Mouse (Mus musculus) heart, embryonic 12.5 days (tissue): ENCODE measurements around the gene Vsig10l. TPM values are rescaled to one million over a fixed set of nuclear protein-coding genes. Genes with fewer than 3 reads are reported as not detected.

Experiments used
- ATAC-seq: fragments of 200-750 bp; cut with Nextera tagmentation; 2 replicates; pipeline ENCODE4 v1.8.0; 2017; ENCODE audit warnings: moderate TSS enrichment, moderate library complexity; ENCODE audit not compliant: insufficient number of reproducible peaks, low FRiP score
- H3K27ac ChIP-seq: fragments of 300-500 bp; sonication (generic); 2 replicates; pipeline ENCODE4 v1.5.1; 2016; ENCODE audit warnings: mild to moderate bottlenecking, moderate library complexity; ENCODE audit not compliant: poor library complexity, severe bottlenecking
- H3K27me3 ChIP-seq: fragments of 300-500 bp; sonication (generic); replicated peaks from 2 replicates; pipeline ENCODE4 v1.6.1; 2016; ENCODE audit warnings: mild to moderate bottlenecking, moderate library complexity
- H3K36me3 ChIP-seq: fragments of 300-500 bp; sonication (generic); 2 replicates; pipeline ENCODE4 v1.6.1; 2016; ENCODE audit warnings: mild to moderate bottlenecking, moderate library complexity
- H3K4me1 ChIP-seq: fragments of 300-500 bp; sonication (generic); replicated peaks from 2 replicates; pipeline ENCODE4 v1.6.1; 2016; ENCODE audit warnings: mild to moderate bottlenecking
- H3K4me2 ChIP-seq: fragments of 300-500 bp; sonication (generic); 2 replicates; pipeline ENCODE4 v1.6.1; 2016; ENCODE audit warnings: mild to moderate bottlenecking, moderate library complexity
- H3K4me3 ChIP-seq: fragments of 300-500 bp; sonication (generic); 2 replicates; pipeline ENCODE4 v1.5.1; 2016; ENCODE audit warnings: mild to moderate bottlenecking
- H3K9ac ChIP-seq: fragments of 300-500 bp; sonication (generic); 2 replicates; pipeline ENCODE4 v1.6.1; 2016; ENCODE audit warnings: mild to moderate bottlenecking, moderate library complexity
- H3K9me3 ChIP-seq: fragments of 300-500 bp; sonication (generic); replicated peaks from 2 replicates; pipeline ENCODE4 v1.6.1; 2016; ENCODE audit warnings: mild to moderate bottlenecking, moderate library complexity
- WGBS: fragments of 180-500 bp; shearing (Covaris S2); methylation state at CpG from one replicate; pipeline ENCODE4 v1.1.7; 2016; 5-methylcytosine and 5-hydroxymethylcytosine counted together
- polyA plus RNA-seq: library from polyadenylated mRNA; unstranded; fragments of >200 nt; fragmentation: Nextera tagmentation; extraction: Ambion mirVana; gene quantifications from 2 replicates; pipeline ENCODE4 v1.2.1, GENCODE M21; 2016

The Vsig10l gene
- 2.1 and 2.4 TPM in 2 replicates for polyA plus RNA-seq

DNA sequence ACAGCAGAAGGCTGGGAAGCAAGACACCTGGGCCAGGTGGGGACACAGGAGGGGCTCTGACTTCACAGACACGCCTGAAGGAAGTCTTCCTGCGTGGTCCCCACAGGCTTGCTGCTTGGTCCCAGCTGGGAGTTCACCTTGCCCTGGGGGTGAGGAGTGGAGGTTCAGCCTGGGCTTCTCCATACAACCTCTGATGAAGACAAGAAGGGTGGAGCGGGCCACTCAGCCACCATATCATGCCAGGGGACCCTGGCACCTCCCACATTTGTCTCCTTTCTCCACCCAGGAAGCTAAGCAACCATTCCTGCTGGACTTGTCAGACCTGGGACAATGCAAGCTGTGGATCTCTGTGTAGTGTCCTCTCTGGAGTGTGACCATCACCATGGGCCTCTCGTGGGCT, at the start of gene Vsig10l:
Gene Vsig10l, plus strand, starts transcription at position 301 of the 400 bp plus-strand sequence.
- Histone ChIP-seq H3K4me2 (no peak within 1 kb of the TSS), H3K9me3 (no peaks in the 10 kb centered on the region), H3K36me3 (peaks cover 5% of the 10 kb centered on the region), H3K4me3 (no peak within 1 kb of the TSS), H3K4me1 (peaks cover 6% of the 10 kb centered on the region), H3K27ac (no peak within 1 kb of the TSS), H3K9ac (no peak within 1 kb of the TSS; the same call in 1 of the 2 replicates), H3K27me3 (peaks cover 23% of the 10 kb centered on the region)
- 45% methylated on average over 4 of the region's 4 CpGs for WGBS
- no peak for ATAC-seq

DNA sequence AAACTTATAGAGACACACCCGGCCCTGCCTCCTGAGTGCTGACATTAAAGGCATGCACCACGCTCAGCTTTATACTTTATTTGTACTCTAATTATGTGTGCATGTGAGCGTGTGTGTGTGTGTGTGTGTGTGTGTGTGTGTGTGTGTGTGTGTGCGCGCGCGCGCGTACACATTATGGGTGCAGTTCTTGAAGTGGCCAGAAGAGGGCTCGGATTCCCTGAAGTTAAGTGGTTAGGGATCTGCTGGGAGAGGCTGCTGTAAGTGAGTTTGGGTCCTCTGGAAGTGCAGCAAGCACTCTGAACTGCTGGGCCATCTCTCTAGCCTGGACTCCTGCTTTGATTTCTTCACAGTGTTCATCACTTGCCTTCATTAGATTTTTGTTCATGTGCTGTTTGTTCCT, 45.7 kb upstream of the Vsig10l start:
- Histone ChIP-seq H3K27me3 (no peaks in the 10 kb centered on the region), H3K9ac (no peak overlapping the region), H3K36me3 (no peaks in the 10 kb centered on the region), H3K9me3 (peaks cover 10% of the 10 kb centered on the region), H3K4me1 (no peaks in the 10 kb centered on the region), H3K4me2 (no peak overlapping the region), H3K27ac (no peak overlapping the region), H3K4me3 (no peak overlapping the region)
- WGBS: 78% methylated on average over 10 of the region's 10 CpGs
- ATAC-seq: no peak

DNA sequence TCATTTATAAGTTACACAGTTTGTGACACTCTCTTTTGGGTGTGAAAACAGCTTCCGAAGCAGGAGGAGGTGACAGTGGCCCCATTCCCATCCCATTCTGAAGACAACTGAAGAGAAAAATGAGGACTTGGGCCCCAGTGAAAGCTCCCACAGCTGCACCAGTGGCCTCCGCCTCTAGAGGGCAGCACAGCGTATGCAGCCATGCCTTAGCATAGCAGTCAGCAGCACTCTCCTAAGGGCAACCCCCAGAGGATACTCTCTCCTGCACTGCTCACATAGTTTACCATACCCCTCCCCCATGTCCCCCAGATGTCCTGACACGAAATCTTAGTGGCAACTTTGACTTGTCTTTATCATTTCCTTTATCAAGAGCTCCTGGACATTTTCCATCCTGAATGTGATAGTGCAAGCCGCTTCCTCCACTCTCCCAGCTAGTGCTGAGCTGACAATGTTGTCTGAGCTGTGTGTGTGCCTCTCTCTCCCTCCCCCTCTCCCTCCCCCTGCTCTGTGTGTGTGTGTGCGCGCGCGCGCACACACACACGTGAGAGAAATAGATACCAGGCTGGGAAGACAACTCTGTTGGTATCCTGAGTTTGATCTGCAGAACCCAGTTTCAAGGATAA, 39.8 kb upstream of the Vsig10l start:
- WGBS: 9% methylated on average over 11 of the region's 11 CpGs
- peak; percentile 89 for ATAC-seq
- H3K9ac ChIP-seq: no peak overlapping the region

DNA sequence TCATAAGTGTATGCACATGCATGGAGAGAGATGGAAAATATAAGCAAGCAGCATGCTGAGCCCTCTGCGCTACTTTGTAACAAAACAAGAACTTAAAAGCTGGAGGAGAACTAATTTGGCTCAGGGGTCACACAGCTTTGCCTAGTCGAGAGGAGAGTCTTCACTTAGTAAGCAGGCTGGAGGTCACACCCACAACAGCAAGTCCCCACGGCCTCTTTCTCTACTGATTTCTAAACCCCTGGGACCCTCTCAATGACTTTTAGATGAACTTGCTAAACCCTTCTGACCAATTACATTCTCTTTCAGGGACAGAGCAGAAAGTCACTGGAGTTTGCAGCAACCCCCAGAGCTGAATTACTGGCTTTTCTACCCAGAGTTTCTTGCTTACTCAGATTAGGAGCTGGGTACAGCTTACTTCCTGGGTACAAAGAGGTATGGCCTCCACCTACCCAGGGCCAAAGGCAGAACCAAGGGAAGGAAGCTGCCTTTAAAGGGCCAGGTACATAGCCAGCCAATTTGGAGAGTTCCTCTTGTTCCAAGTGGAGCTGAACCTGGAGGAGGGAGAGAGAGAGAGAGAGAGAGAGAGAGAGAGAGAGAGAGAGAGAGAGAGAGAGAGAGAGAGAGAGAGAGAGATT, 38.8 kb upstream of the Vsig10l start:
- Histone ChIP-seq H3K27me3 (no peaks in the 10 kb centered on the region), H3K4me3 (no peak overlapping the region), H3K27ac (no peak overlapping the region), H3K9me3 (no peaks in the 10 kb centered on the region), H3K36me3 (no peaks in the 10 kb centered on the region), H3K4me2 (no peak overlapping the region), H3K9ac (no peak overlapping the region), H3K4me1 (no peaks in the 10 kb centered on the region)
- no peak for ATAC-seq
- 56% methylated on average over 3 of the region's 3 CpGs for WGBS

More for the DNA sequence above, 39.8 kb upstream of the Vsig10l start:
- no peak overlapping the region for H3K4me3 ChIP-seq
- H3K4me1 ChIP-seq: no peaks in the 10 kb centered on the region
- H3K9me3 ChIP-seq: 0 out of 2 replicates have a peak, but pooled peaks cover under 1% of the 10 kb centered on the region
- no peaks in the 10 kb centered on the region for H3K36me3 ChIP-seq
- H3K27ac ChIP-seq: no peak overlapping the region
- no peaks in the 10 kb centered on the region for H3K27me3 ChIP-seq
- H3K4me2 ChIP-seq: peak overlapping the region; percentile 34

DNA sequence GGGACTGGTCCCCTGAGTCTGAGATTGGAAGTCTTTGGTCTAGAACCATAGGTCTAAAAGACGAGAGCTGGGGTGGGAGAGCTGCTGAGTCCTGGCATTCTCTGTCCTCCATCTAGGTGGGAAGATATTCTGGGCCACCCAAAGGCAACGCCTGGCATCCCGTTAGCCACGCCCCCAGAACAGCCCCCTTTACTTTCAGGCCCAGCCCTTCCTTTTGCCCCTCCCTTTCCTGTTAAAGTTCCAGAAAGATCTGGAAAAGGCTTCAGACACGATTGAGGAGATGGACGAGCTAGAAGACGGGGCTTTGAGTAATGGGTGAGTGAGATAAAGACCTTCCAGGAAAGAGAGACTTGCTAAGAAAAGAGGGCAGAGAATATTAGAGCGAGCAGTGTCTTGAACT, 35.5 kb upstream of the Vsig10l start, which contains the start of gene Lim2:
Gene Lim2, plus strand, starts transcription at position 265 of the 400 bp plus-strand sequence.
- Histone ChIP-seq H3K27ac (no peak within 1 kb of the TSS), H3K36me3 (no peaks in the 10 kb centered on the region), H3K4me1 (no peaks in the 10 kb centered on the region), H3K4me2 (no peak within 1 kb of the TSS), H3K4me3 (no peak within 1 kb of the TSS), H3K9ac (no peak within 1 kb of the TSS), H3K9me3 (no peaks in the 10 kb centered on the region), H3K27me3 (no peaks in the 10 kb centered on the region)
- no peak for ATAC-seq
- 77% methylated on average over 8 of the region's 8 CpGs for WGBS

DNA sequence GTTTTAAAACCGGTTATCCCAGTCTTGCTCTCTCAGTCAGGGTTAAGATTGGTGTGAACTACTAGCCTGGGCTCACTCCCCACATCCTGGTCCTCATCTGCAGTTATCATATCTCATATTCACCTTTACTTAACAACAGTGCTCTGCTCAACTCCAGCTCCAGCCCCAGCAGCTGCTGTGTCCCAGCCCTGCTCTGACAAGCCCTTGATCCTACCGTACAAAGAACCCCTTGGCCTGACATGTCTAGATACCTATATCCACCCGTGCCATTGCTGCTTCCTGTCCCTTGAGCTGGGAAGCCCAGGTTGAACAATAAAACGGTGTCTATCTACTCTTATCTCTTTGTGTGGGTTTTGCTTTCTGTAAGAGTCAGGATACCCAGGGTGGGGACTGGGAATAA, 33.5 kb upstream of the Vsig10l start:
- 34% methylated on average over 4 of the region's 4 CpGs for WGBS
- Histone ChIP-seq H3K36me3 (no peaks in the 10 kb centered on the region), H3K9ac (no peak overlapping the region), H3K27me3 (no peaks in the 10 kb centered on the region), H3K4me1 (no peaks in the 10 kb centered on the region), H3K4me3 (no peak overlapping the region), H3K4me2 (no peak overlapping the region), H3K27ac (no peak overlapping the region), H3K9me3 (no peaks in the 10 kb centered on the region)
- no peak for ATAC-seq

DNA sequence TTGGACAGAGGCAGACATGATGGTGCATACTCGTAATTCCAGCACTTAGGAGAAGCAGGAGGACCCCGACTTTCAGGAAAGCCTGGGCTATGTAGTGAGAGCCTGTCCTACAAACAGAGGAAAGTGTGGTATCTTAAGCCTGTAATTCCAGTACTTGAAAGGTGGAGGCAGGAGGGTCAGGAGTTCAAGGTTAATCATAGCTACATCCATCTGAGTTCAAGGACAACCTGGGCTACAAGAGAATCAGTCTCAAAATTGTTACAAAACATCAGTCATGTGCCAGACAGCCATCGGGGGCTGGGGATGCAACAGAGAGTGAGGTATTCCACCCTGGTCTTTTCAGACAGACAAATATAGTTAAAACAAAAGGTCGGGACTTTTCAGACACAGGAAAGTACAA, 30.1 kb upstream of the Vsig10l start:
- Histone ChIP-seq H3K4me3 (no peak overlapping the region), H3K9ac (no peak overlapping the region), H3K9me3 (no peaks in the 10 kb centered on the region), H3K4me2 (no peak overlapping the region), H3K4me1 (no peaks in the 10 kb centered on the region), H3K27ac (no peak overlapping the region), H3K27me3 (no peaks in the 10 kb centered on the region), H3K36me3 (no peaks in the 10 kb centered on the region)
- ATAC-seq: no peak
- WGBS: 61% methylated on average over 4 of the region's 4 CpGs

DNA sequence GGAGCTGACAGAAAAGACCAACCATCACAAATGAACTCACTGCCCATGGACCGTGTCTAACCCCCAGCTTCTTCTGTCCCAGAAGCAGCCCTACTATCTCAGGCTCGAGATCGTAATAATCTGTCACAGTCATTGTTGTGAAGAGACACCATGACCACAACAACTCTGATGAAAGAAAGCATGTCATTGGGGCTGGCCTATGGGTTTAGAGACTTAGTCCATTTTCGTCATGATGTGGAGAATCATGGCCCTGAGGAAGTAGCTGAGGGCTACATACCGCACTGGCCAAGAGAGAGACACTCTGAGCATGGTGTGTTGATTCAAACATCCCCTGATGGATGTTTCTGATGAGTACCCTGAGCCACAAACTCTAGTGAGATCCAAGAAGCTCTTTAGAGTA, 28.3 kb upstream of the Vsig10l start:
- Histone ChIP-seq H3K9ac (no peak overlapping the region), H3K4me2 (no peak overlapping the region), H3K4me1 (no peaks in the 10 kb centered on the region), H3K9me3 (no peaks in the 10 kb centered on the region), H3K27me3 (no peaks in the 10 kb centered on the region), H3K36me3 (no peaks in the 10 kb centered on the region), H3K27ac (no peak overlapping the region), H3K4me3 (no peak overlapping the region)
- ATAC-seq: no peak
- 83% methylated on average over 5 of the region's 5 CpGs for WGBS

DNA sequence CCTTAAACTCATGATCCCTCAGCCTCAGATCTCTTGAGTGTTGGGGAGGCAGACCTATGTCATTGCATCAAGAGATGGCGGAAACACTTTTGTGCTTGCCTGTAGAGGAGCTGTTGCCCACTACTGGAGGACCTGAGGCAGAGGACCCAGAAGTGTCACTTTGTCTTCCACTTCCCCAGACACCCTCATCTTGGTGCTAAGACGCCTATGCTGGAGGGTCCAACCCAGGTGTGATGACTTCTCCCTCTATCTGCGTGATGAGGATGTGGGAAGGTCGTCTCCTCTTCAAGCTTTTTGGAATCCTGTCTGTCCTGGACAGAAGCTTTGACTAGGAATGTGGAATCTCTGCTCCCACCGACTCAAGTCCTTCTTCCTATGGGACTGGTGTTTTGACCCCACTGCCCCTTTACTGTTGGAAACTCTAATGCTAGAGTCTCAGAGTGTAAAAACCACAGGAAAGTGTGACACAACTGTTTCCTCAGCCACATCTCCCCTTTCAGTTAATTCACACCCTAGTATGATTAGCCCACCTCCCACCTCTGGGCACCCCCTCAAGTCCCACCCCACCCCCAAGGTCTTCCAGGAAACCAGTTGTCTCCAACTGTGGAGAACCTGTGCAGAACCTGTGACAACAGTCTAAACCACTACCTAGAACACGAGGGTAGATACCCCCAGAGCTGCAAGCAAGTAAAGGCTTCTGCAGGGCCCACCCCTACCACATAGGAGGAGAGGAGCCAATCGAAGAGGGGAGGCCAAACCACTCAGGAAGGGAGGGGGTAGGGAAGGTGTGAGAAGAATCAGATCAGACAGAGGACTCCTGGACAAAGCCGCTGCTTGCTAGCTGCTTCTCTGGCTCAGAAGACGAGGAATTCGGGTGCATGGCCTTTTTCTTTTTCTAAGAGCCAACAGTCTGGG, 26.4 kb upstream of the Vsig10l start, which contains the start of gene Nkg7:
Gene Nkg7, plus strand, starts transcription at position 733 of the 915 bp plus-strand sequence.
- Histone ChIP-seq H3K4me2 (no peak within 1 kb of the TSS), H3K4me3 (no peak within 1 kb of the TSS), H3K9ac (no peak within 1 kb of the TSS), H3K4me1 (no peaks in the 10 kb centered on the region), H3K9me3 (no peaks in the 10 kb centered on the region), H3K27ac (no peak within 1 kb of the TSS), H3K27me3 (no peaks in the 10 kb centered on the region; the same call in 1 of the 2 replicates), H3K36me3 (no peaks in the 10 kb centered on the region)
- ATAC-seq: no peak
- WGBS: 63% methylated on average over 10 of the region's 10 CpGs

DNA sequence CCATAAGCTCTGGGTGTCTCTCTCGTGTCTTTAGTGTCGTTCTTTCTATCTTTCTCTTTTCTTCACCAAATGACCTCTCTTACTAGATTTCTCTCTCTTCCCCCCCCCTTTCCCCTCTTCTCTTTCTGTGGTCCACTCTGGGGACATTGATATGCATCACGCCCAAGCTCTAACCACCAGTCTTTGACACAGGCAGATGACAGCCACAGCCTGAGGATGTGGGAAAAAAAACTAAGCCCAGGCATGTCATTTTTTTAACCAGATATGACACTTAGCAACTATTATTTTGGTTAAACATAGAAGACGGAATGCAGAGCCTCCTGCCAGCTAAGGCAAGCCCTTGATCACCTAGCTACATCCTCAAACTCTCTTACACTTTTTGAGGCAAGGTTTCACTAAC, 24.3 kb upstream of the Vsig10l start:
- no peak for ATAC-seq
- WGBS: 76% methylated on average over 4 of the region's 4 CpGs
- no peaks in the 10 kb centered on the region; the same call in 1 of the 2 replicates for H3K27me3 ChIP-seq

DNA sequence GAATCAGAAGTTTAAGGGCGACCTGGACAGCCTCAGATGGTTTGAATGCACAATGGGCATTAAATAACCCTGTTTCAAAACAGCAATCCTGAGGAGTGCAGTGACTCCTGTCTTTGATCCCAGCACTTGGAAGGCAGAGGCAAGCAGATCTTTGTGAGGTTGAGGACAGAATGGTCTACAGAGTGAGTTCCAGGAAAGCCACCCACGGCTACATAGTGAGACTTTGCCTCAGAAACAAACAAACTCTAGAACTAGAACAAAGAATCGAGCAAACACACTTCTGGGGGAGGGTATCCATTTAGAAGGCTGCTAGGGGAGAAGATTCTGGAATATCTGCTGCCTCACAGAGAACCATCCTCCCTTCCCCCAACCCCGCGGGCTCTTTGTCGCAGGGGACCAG, 22.5 kb upstream of the Vsig10l start, which contains the start of gene Cldnd2:
Gene Cldnd2, plus strand, starts transcription at position 301 of the 400 bp plus-strand sequence.
- H3K27ac ChIP-seq: no peak within 1 kb of the TSS
- no peak within 1 kb of the TSS for H3K9ac ChIP-seq
- H3K4me3 ChIP-seq: no peak within 1 kb of the TSS
- H3K36me3 ChIP-seq: no peaks in the 10 kb centered on the region
- H3K9me3 ChIP-seq: no peaks in the 10 kb centered on the region
- no peak for ATAC-seq
- peaks cover 18% of the 10 kb centered on the region for H3K4me1 ChIP-seq
- no peak within 1 kb of the TSS for H3K4me2 ChIP-seq
- 77% methylated on average over 6 of the region's 6 CpGs for whole genome bisulfite sequencing
- no peaks in the 10 kb centered on the region; the same call in 1 of the 2 replicates for H3K27me3 ChIP-seq

More for the DNA sequence above, 24.3 kb upstream of the Vsig10l start:
- Histone ChIP-seq H3K4me3 (no peak overlapping the region), H3K4me1 (peaks cover 6% of the 10 kb centered on the region; the same call in 1 of the 2 replicates), H3K9ac (no peak overlapping the region), H3K9me3 (no peaks in the 10 kb centered on the region), H3K36me3 (no peaks in the 10 kb centered on the region), H3K4me2 (no peak overlapping the region), H3K27ac (no peak overlapping the region)
